Mouse (Mus musculus): ENCODE data around the gene Srgn. TPM values are rescaled to one million over a fixed set of nuclear protein-coding genes. Genes with fewer than 3 reads are reported as not detected.
"Not testable (repeated sequence)": the region's sequence is repeated elsewhere in the genome, so short reads cannot be mapped to it uniquely, and the experiment has no call there.

Srgn gene
- polyA plus RNA-seq, 2 experiments from 2014 or later = 1,983 to 1,991 TPM

- ATAC-seq = no peak
Observed at GRCm38 (mm10) chr10:62520911-62521310, 6.3 kb downstream of the Srgn start.

GRCm38 (mm10) chr10:62517511-62517910 lies 9.7 kb downstream of the Srgn start:
- ATAC-seq = no peak

GRCm38 (mm10) chr10:62512855-62513254 lies 14.4 kb downstream of the Srgn start:
- no peak for ATAC-seq

- ATAC-seq = no peak
Observed at GRCm38 (mm10) chr10:62511528-62511927, 15.7 kb downstream of the Srgn start.

GRCm38 (mm10) chr10:62509032-62509656 lies 18.1 kb downstream of the Srgn start:
- no peak for ATAC-seq

- ATAC-seq = no peak
Observed at GRCm38 (mm10) chr10:62508459-62508858, 18.8 kb downstream of the Srgn start.

GRCm38 (mm10) chr10:62507591-62508308 lies 19.5 kb downstream of the Srgn start:
- ATAC-seq = peak; percentile 60

GRCm38 (mm10) chr10:62507071-62507470 lies 20.2 kb downstream of the Srgn start:
- no peak for ATAC-seq

GRCm38 (mm10) chr10:62506019-62506556 lies 21.2 kb downstream of the Srgn start:
- peak; percentile 49 for ATAC-seq

GRCm38 (mm10) chr10:62505224-62505983 lies 21.8 kb downstream of the Srgn start:
- ATAC-seq = no peak

GRCm38 (mm10) chr10:62503836-62504628 lies 23.2 kb downstream of the Srgn start:
- no peak for ATAC-seq

GRCm38 (mm10) chr10:62503353-62503752 lies 23.9 kb downstream of the Srgn start:
- no peak for ATAC-seq

- ATAC-seq = no peak
Observed at GRCm38 (mm10) chr10:62501951-62502350, 25.3 kb downstream of the Srgn start.

GRCm38 (mm10) chr10:62500916-62501615 lies 26.2 kb downstream of the Srgn start:
- ATAC-seq = peak; percentile 16

- ATAC-seq = peak; percentile 60
Observed at GRCm38 (mm10) chr10:62500088-62500915, 26.9 kb downstream of the Srgn start.

GRCm38 (mm10) chr10:62491681-62492080 lies 35.6 kb downstream of the Srgn start:
- not testable (repeated sequence) for ATAC-seq

- ATAC-seq = no peak
Observed at GRCm38 (mm10) chr10:62488266-62488665, 39.0 kb downstream of the Srgn start.

- peak; percentile 75 for ATAC-seq
Observed at GRCm38 (mm10) chr10:62486618-62487415, 40.4 kb downstream of the Srgn start, which contains the start of gene Vps26a. Gene Vps26a (minus strand): TSS chr10:62486805.

- peak; percentile 14 for ATAC-seq
Observed at GRCm38 (mm10) chr10:62485878-62486582, 41.2 kb downstream of the Srgn start.
